Mouse (Mus musculus) frontal cortex, postnatal 36 days (tissue): ENCODE results near the gene Mrpl42.

Source experiments
- DNase-seq, 2 experiments: peaks; one replicate each; pipeline ENCODE4 v3.0.0; 2022; ENCODE audit warnings: low spot score in 2 of 2

The Mrpl42 gene

DNA sequence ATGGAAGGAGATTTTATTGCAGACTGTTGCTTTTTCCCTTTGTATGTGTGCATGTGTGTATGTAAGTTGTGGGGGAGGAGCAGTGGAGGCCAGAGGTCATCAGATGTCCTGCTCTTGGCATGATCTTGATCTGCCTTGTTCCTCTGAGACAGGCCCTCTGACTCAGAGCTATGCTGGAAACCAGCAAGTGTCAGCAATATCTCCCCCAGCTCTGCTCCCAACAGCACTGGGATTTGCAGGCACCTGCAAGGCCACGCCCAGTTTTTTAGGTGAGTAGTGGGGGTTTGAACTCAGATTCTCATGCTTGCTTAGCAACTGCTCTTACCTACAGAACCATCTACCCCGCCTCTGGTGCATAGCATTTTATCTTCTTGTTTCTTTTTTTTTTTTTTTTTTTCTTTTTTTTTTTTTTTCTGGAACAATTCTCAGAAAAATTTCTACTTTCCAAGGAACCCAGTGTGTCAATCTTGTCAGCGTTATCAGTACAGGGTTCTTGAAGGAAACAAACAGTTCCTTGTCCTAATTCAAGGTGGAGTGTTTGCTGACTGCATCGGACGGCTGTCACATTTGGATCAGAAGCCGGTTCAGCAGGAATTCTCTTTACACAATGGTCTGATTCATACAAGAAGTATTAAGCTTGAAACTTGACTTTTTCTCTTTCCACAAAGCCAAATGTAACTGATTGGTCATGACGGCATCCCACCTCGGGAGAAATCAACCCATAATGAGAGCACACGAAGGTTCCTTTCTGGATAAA lies 43.5 kb downstream of the Mrpl42 start:
- DNase-seq: no peak

DNA sequence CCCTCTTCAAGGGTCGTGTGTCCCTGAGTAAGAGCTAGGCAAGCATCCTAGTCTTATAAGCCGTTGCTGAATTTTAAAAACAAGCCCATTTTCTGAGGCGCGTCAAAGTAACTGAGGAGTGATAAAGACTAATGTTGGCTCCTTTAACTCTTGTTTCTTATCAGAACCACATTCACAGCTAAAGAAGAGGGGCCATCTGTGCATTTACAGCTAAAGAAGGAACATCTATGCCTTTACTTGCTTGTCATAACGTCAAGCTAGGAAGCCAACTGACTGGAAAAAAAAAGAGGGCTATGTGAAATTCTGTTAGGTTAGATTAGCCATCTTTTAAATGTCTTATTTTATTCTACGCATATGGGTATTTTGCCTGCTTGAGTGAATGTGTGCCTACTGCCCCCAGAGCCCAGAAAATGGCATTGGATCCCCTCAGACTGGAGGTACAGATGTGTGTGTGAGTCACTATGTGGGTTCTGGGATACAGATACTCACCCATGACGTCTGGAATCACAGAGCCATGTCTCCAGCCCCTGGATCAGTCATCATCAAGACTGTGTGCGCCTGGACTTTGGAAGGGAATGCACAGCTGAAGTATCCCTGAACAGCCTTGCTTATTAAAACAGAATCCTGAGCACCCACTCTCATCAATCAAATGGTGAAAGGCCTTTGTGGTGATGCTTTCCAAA lies 44.2 kb downstream of the Mrpl42 start:
- no peak for DNase-seq

DNA sequence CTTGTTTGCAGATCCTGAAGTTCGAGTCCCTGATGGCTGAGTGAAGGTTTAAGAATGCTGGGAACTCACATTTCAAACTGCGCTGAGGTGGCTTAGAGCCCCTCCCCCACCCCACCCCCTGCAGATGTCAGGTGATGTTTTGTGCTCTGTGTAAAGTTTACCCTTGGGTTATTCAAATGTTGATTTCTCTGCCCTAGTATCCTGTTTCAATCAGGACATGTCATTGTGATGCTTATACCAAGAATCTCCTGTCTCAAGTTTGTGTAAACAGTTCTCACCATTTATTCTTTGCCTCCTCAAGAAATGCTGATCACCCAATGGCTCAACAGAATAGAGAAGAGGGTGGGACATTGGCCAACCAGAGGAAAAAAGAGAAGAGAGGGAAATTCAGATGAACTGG lies 45.6 kb downstream of the Mrpl42 start:
- no peak for DNase-seq

DNA sequence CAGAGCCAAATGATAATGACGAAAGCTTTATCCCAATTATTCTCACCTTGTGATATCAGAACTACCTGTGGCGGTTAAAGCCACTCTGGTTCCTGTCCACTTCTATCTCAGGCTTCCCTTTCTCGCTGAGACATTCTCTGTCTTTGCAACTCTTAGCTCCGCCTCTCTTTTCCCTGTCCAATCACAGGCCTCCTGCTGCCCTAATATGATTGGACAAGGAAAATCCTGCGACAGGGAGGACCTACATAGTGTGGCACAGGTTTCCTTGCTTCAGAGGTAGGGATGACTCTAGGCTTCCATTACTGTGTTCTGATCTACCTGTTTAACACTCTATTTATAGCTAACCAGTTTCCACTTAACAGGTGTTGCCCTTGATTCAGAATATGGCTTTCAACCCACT lies 48.5 kb downstream of the Mrpl42 start:
- no peak for DNase-seq

DNA sequence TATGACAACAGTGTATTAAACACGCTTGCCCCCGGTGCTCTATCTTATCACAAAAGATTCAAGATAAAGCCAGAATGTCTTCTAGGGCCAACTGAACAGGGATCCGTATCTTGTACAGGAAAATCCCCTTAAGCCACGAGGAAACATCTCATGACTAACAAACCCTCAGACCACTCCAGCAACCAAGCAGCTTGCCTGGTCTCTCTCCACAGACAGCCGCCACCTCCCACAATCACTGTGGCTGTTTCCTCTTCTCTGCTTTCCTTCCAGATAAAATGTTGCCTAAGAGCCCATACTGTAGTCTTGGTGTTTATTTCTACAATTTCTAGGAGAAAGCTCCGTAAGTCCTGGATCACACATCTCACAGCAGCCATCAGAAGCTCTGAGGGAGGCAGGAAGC lies 52.7 kb downstream of the Mrpl42 start:
- DNase-seq: no peak

DNA sequence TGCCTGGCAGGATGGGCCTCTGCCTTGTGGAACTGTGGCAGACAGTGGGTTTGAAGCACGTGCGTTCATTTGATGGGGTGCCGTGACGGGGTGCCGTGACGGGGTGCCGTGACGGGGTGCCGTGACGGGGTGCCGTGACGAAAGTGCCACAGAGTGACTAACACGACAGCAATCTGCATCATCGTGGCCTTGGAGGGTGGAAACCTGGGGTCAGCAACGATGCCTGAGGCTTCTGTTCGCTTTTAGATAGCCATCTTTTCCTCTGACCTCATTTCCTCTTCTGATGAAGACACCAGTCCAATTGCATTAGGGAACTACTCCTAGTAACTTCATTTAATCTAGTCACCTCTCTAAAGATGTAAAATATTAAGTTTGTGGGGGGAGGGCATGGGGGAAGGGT lies 53.8 kb downstream of the Mrpl42 start:
- no peak for DNase-seq

DNA sequence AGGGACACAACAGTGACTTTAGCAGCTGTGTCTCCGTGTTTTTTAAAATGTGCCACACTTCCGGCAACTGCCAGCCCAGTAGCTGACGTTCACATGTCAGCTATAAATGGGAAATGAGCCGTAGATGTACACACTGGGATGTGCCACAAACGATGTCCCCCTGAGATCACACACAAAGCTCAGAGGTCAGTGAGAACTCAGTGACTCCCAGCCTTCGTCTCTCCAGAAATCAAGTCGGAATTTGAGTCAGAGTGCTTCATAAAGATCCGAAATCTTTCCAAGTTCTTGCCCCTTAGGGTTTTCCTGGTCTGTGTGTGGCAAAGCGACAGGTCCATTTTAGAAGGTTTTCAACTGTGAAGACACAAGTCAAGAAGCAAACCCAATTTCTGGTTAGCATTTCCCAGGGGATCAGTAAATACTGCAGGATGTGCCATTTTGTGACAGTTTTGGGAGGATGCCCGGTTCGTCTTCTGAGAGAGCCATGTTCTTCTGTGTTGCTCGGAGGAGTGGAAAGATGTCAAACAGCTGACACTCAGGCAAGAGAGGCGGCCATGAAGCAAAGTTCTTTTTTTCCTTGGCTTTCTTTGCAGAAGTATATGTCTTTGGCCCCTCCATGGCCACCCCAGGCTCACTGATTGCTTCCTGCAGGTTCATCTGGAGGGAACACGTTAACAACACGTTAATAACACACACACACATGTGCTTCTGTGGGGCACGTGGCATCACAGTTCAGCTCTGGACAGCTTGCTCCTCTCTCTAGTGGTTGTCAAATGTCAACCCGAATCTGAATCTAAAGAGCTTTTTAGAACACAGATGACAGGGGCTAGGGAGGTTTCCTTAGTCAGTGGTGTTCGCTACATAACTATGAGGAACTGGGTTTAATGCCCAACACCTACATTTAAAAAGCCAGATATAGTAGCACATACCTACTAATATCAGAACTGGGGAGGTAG lies 56.4 kb downstream of the Mrpl42 start:
- DNase-seq: no peak

DNA sequence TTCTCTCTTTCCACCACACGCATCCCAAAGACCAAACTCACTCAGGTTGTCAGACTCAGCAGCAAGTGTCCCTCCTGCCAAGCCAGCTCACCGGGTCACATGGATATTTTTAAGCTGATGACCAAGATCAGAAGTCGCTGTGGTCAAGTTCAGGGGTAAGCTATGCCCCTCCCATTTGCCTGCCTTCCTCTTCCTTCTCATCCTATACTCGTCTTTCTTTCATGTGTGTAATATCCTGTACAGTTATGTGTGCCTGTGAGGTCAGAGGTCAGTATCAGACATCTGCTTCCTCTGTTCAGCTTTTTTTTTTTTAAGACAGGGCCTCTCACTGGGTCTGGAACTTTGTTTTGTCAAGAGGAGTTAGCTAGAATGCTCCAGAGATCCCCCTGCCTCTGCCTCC lies 59.4 kb downstream of the Mrpl42 start:
- no peak for DNase-seq

DNA sequence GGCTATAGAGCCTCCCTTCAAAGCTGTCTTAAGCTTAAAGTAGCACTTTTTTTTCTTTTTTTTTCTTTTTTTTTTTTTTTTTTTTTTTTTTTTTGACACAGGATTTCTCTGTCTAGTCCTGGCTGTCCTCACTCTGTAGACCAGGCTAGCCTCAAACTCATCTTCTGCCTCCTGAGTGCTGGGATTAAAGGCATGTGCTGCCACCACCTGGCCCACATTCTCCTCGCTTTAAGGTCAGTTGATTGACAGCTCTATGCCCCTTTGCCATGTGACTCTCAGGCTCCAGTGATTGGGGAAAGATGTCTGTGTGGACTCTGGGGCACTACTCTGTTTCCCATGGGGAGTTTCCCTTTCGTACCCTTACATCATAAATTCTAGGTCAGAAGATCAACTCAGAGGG lies 61.2 kb downstream of the Mrpl42 start:
- no peak for DNase-seq

DNA sequence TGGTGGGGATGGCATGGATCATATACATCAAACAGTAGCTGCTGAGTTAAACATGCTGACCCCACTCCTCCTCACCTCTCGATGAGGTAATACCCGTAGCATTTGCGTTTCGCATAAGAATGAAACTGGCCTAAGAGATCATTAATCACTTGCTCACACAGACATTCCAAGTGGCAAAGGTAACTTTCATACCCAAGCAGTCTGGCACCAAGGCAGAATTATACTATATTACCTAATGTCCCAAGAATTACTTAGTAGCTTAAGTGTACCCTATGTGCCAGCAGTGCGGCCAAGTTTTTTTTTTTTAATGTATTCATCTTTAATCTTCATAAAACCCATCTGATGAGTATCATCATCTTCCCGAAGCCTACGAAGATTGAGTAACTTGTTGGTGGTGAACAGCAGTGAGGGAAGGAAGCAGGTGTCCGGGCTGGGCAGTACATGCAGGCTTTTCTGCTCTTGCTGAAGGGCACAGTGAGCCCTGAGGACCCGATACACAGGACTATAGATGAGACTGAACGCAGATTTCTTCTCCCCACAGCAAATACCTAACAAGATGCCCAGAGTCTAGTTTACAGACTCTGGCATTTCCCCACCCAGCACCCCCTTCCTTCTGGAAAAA lies 61.9 kb downstream of the Mrpl42 start:
- DNase-seq: no peak

DNA sequence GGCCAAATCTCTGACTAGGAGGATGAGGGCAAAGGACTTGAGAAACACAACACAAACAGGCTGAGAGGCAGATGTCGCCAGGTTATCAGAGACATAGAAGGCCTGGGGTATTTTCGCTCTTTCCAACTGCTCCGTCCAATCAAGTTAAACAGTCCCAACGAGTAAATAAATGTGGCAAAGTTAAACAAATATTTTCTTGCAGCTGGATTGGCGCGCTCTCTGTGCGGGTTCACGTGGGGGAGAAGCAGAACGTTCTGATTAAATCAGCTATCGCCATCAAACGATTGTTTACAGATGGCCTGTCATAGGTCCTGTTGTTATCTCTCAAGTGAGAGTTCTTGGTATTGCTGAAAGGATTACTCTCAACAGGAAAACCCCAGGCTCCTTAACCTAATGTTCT lies 62.8 kb downstream of the Mrpl42 start:
- no peak for DNase-seq
